Mouse (Mus musculus) ES-Bruce4 (cell line): Measurements from ENCODE around the gene Vwa7.

ENCODE experiments used
- CTCF ChIP-seq: IDR thresholded peaks from one replicate; pipeline ENCODE4 v1.8.1; 2011; ENCODE audit warnings: low read depth, low read length
- EP300 ChIP-seq: IDR thresholded peaks from 2 replicates; pipeline ENCODE4 v1.6.1; 2011; ENCODE audit warnings: low read depth, low read length; ENCODE audit not compliant: insufficient read depth
- POLR2A ChIP-seq: IDR thresholded peaks from one replicate; pipeline ENCODE4 v1.8.1; 2011; ENCODE audit warnings: low read length; ENCODE audit not compliant: insufficient read depth

DNA sequence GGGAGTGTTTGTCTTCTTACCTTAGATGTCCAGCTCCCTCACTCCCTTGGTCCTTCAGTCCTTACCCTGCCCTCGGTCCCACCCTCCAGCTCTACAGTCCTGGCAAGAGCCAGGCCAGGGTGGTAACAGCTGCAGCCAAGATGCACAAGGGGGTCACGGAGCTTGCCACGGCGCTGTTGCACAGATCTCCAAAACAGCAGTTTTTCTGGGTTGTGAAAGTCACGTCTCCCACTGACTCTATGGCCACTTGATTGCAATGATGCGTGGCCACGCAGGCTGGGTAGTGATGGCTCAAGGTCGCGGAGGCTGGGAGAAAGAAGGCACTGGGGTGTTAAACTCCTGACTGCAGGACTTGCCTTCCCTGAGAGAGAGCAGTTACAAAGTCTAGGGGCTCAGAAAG, 55.1 kb downstream of the Vwa7 start:
- TF ChIP-seq CTCF: no peak
- no peak for TF ChIP-seq POLR2A
- TF ChIP-seq EP300: no peak
